Mouse (Mus musculus): Measurements from ENCODE around the gene Nsl1. TPM values are rescaled to one million over a fixed set of nuclear protein-coding genes. Genes with fewer than 3 reads are reported as not detected.
A peak's percentile ranks its signal among the peaks of the same experiment; 100 is the strongest.
"Not testable (repeated sequence)": the region's sequence is repeated elsewhere in the genome, so short reads cannot be mapped to it uniquely, and the experiment has no call there.

Nsl1 gene
- polyA plus RNA-seq, 1 experiment from 2014 or later = 7.3 TPM

- WGBS = under 1% methylated on average over 50 of the region's 50 CpGs
Observed at GRCm38 (mm10) chr1:191026021-191026713, 36.6 kb upstream of the Nsl1 start, which contains the start of gene Flvcr1. Flvcr1 (minus strand) TSS chr1:191026158.

DNA sequence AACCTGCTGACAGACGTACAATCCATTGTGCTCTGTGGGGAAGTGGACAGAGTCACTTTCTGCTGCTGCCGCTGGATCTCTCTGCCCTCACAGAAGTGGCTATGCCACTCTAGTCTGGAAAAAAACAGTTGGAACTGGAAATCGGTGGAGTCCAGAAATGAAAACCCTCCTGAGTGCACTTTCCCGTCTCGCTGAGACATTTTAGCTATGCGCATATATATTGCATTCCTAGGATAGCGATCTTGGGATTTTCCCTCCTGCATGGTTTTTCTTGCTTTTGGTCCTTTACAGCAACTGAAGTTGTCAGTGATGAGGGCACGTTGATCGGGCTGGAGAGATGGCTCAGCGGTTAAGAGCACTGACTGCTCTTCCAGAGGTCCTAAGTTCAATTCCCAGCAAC lies 32.6 kb upstream of the Nsl1 start:
- Histone ChIP-seq H3K36me3 (ENCODE audit: control insufficient read depth, insufficient read depth, low read length) (no peaks in the 10 kb centered on the region), H3K9me3 (replicated peaks; ENCODE audit: control insufficient read depth, low read length) (no peaks in the 10 kb centered on the region), H3K27me3 (replicated peaks; ENCODE audit: control insufficient read depth, insufficient read depth, low read length) (no peaks in the 10 kb centered on the region), H3K9ac (ENCODE audit: low read length) (no peak overlapping the region), H3K4me2 (ENCODE audit: low read length) (no peak overlapping the region), H3K4me1 (ENCODE audit: control insufficient read depth, insufficient read depth, low read length) (peaks cover 8% of the 10 kb centered on the region), H3K4me3 (ENCODE audit: low read depth, low read length) (no peak overlapping the region), H3K27ac (ENCODE audit: low read depth, low read length) (no peak overlapping the region)
- DNase-seq (ENCODE audit: low spot score) (no peak), ATAC-seq (no peak)
- 67% methylated on average over 10 of the region's 10 CpGs for WGBS

More at GRCm38 (mm10) chr1:191026021-191026713, 36.6 kb upstream of the Nsl1 start, which contains the start of gene Flvcr1:
- Histone ChIP-seq H3K4me3 (ENCODE audit: low read depth, low read length) (peak within 1 kb of the TSS; percentile 73), H3K9ac (ENCODE audit: low read length) (peak within 1 kb of the TSS; percentile 84), H3K36me3 (ENCODE audit: control insufficient read depth, insufficient read depth, low read length) (peaks cover 2% of the 10 kb centered on the region; the same call in 1 of the 2 replicates), H3K27me3 (replicated peaks; ENCODE audit: control insufficient read depth, insufficient read depth, low read length) (no peaks in the 10 kb centered on the region), H3K9me3 (replicated peaks; ENCODE audit: control insufficient read depth, low read length) (no peaks in the 10 kb centered on the region), H3K27ac (ENCODE audit: low read depth, low read length) (peak within 1 kb of the TSS; percentile 94), H3K4me1 (ENCODE audit: control insufficient read depth, insufficient read depth, low read length) (peaks cover 13% of the 10 kb centered on the region), H3K4me2 (ENCODE audit: low read length) (peak within 1 kb of the TSS; percentile 98)
- ATAC-seq (peak; percentile 99), DNase-seq (ENCODE audit: low spot score) (peak; percentile 100)

- H3K9ac ChIP-seq (ENCODE audit: low read length); H3K4me2 ChIP-seq (ENCODE audit: low read length); ATAC-seq; H3K27me3 ChIP-seq (replicated peaks; ENCODE audit: control insufficient read depth, insufficient read depth, low read length); H3K4me3 ChIP-seq (ENCODE audit: low read depth, low read length); H3K4me1 ChIP-seq (ENCODE audit: control insufficient read depth, insufficient read depth, low read length); H3K9me3 ChIP-seq (replicated peaks; ENCODE audit: control insufficient read depth, low read length); H3K36me3 ChIP-seq (ENCODE audit: control insufficient read depth, insufficient read depth, low read length); H3K27ac ChIP-seq (ENCODE audit: low read depth, low read length); DNase-seq (ENCODE audit: low spot score): not testable (repeated sequence)
- WGBS = 76% methylated on average over 6 of the region's 6 CpGs
Observed at GRCm38 (mm10) chr1:191030922-191031425, 31.8 kb upstream of the Nsl1 start.

- H3K27ac ChIP-seq (ENCODE audit: low read depth, low read length) = no peak overlapping the region
- peak; percentile 30 for DNase-seq (ENCODE audit: low spot score)
- H3K4me3 ChIP-seq (ENCODE audit: low read depth, low read length) = no peak overlapping the region
- 14% methylated on average over 4 of the region's 4 CpGs for WGBS
- H3K27me3 ChIP-seq (replicated peaks; ENCODE audit: control insufficient read depth, insufficient read depth, low read length) = no peaks in the 10 kb centered on the region
- H3K9me3 ChIP-seq (replicated peaks; ENCODE audit: control insufficient read depth, low read length) = no peaks in the 10 kb centered on the region
- no peaks in the 10 kb centered on the region for H3K36me3 ChIP-seq (ENCODE audit: control insufficient read depth, insufficient read depth, low read length)
- H3K4me2 ChIP-seq (ENCODE audit: low read length) = no peak overlapping the region
- H3K9ac ChIP-seq (ENCODE audit: low read length) = no peak overlapping the region
- H3K4me1 ChIP-seq (ENCODE audit: control insufficient read depth, insufficient read depth, low read length) = no peaks in the 10 kb centered on the region
- no peak for ATAC-seq
Observed at GRCm38 (mm10) chr1:191035649-191036048, 27.2 kb upstream of the Nsl1 start.

DNA sequence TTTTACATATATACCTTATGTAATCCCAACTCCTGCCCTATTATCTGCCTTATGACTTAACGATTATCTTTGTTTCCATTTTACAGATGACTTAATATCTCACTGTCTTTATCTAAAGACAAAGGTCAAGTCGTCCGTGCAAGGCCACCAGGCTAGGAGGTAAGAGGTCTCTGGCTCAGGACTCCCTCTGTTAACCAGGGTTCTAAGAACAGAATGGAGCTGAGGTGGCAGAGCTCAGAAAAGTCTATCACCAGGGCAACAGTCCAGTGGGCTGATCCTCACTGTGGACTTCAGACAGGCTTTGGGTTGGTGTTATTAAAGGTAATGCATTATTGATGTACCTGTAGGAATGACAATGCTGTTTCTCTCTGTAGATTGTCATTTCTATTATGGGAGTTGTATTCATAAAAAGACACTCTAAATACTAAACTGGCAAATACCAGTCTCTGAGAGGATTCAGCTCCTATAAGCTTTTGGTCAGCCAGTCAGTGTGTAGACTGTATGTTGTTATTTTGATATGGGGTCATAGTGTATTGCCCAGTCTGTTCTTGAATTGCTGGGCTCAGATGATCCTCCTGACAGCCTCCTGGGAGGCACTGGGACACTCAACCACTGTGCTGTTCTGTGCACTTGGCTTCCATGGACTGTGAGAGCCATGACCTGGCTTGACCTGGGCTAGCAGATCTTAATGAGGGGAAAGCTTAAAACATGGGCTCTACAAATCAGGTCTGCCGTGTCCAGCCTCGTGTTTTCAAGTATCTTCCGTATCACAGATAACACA lies 26.1 kb upstream of the Nsl1 start, which contains the start of gene Spata45:
Spata45 (plus strand) TSS at position 86 of the 781 bp plus-strand sequence.
- no peak within 1 kb of the TSS for H3K4me2 ChIP-seq (ENCODE audit: low read length)
- ATAC-seq = no peak
- H3K27me3 ChIP-seq (replicated peaks; ENCODE audit: control insufficient read depth, insufficient read depth, low read length) = no peaks in the 10 kb centered on the region
- H3K4me1 ChIP-seq (ENCODE audit: control insufficient read depth, insufficient read depth, low read length) = no peaks in the 10 kb centered on the region
- H3K36me3 ChIP-seq (ENCODE audit: control insufficient read depth, insufficient read depth, low read length) = no peaks in the 10 kb centered on the region
- no peak within 1 kb of the TSS for H3K9ac ChIP-seq (ENCODE audit: low read length)
- DNase-seq (ENCODE audit: low spot score) = no peak
- no peak within 1 kb of the TSS for H3K27ac ChIP-seq (ENCODE audit: low read depth, low read length)
- H3K4me3 ChIP-seq (ENCODE audit: low read depth, low read length) = no peak within 1 kb of the TSS
- 79% methylated on average over 6 of the region's 6 CpGs for WGBS
- no peaks in the 10 kb centered on the region for H3K9me3 ChIP-seq (replicated peaks; ENCODE audit: control insufficient read depth, low read length)

- H3K9me3 ChIP-seq (replicated peaks; ENCODE audit: control insufficient read depth, low read length) = no peaks in the 10 kb centered on the region
- no peak overlapping the region for H3K4me2 ChIP-seq (ENCODE audit: low read length)
- no peak overlapping the region for H3K4me3 ChIP-seq (ENCODE audit: low read depth, low read length)
- no peaks in the 10 kb centered on the region for H3K36me3 ChIP-seq (ENCODE audit: control insufficient read depth, insufficient read depth, low read length)
- WGBS = 96% methylated on average over 4 of the region's 4 CpGs
- no peak overlapping the region for H3K27ac ChIP-seq (ENCODE audit: low read depth, low read length)
- no peak overlapping the region for H3K9ac ChIP-seq (ENCODE audit: low read length)
- DNase-seq (ENCODE audit: low spot score) (no peak), ATAC-seq (no peak)
- H3K4me1 ChIP-seq (ENCODE audit: control insufficient read depth, insufficient read depth, low read length) = no peaks in the 10 kb centered on the region
- no peaks in the 10 kb centered on the region for H3K27me3 ChIP-seq (replicated peaks; ENCODE audit: control insufficient read depth, insufficient read depth, low read length)
Observed at GRCm38 (mm10) chr1:191037999-191038398, 24.8 kb upstream of the Nsl1 start.

DNA sequence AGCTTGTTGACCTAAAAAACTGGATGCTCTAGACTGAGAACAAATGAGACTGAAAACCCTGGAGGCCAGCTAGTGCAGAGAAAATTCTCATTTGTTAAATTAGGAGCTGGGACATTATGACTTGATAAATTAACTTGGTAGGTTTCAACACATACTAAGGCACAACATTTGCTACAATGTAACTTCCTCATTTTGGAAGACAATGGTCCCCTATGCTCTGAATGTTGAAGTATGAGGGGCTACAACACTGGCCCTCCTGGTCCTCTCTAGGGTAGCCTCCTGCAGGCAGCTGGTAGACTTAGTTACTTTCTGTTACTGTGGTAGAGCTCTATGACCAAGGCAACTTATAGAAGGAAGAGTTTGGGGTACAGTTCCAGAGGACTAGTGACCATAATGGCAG lies 21.5 kb upstream of the Nsl1 start:
- no peaks in the 10 kb centered on the region for H3K27me3 ChIP-seq (replicated peaks; ENCODE audit: control insufficient read depth, insufficient read depth, low read length)
- H3K36me3 ChIP-seq (ENCODE audit: control insufficient read depth, insufficient read depth, low read length) = no peaks in the 10 kb centered on the region
- no peak overlapping the region for H3K4me3 ChIP-seq (ENCODE audit: low read depth, low read length)
- H3K4me2 ChIP-seq (ENCODE audit: low read length) = no peak overlapping the region
- no peaks in the 10 kb centered on the region for H3K9me3 ChIP-seq (replicated peaks; ENCODE audit: control insufficient read depth, low read length)
- no peak for ATAC-seq
- no peak overlapping the region for H3K9ac ChIP-seq (ENCODE audit: low read length)
- DNase-seq (ENCODE audit: low spot score) = no peak
- H3K27ac ChIP-seq (ENCODE audit: low read depth, low read length) = no peak overlapping the region
- H3K4me1 ChIP-seq (ENCODE audit: control insufficient read depth, insufficient read depth, low read length) = no peaks in the 10 kb centered on the region

DNA sequence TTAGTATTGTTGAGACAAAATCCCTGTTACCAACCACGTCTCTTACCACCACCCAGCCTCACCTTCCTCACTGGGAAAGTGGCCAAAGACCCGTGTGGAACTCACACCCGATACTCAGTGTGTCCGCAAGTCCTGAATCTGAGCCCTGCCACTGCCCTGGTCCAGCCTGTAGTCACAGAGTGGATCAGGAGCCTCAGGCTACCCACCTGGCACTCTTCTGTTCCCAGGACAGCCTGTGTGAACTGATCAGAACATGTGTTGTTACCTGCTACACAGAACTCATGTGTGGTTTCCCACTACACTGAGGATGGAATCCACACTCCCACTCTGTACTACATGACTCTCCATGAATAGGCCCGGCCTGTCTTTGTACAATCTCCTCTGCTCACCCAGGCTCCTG lies 20.7 kb upstream of the Nsl1 start:
- H3K9me3 ChIP-seq (replicated peaks; ENCODE audit: control insufficient read depth, low read length) = no peaks in the 10 kb centered on the region
- no peak overlapping the region for H3K4me2 ChIP-seq (ENCODE audit: low read length)
- WGBS = 82% methylated on average over 5 of the region's 5 CpGs
- no peak overlapping the region for H3K27ac ChIP-seq (ENCODE audit: low read depth, low read length)
- no peaks in the 10 kb centered on the region for H3K4me1 ChIP-seq (ENCODE audit: control insufficient read depth, insufficient read depth, low read length)
- ATAC-seq (no peak), DNase-seq (ENCODE audit: low spot score) (no peak)
- H3K27me3 ChIP-seq (replicated peaks; ENCODE audit: control insufficient read depth, insufficient read depth, low read length) = no peaks in the 10 kb centered on the region
- H3K4me3 ChIP-seq (ENCODE audit: low read depth, low read length) = no peak overlapping the region
- H3K9ac ChIP-seq (ENCODE audit: low read length) = no peak overlapping the region
- no peaks in the 10 kb centered on the region for H3K36me3 ChIP-seq (ENCODE audit: control insufficient read depth, insufficient read depth, low read length)

GRCm38 (mm10) chr1:191042688-191043087 lies 20.1 kb upstream of the Nsl1 start:
- H3K27me3 ChIP-seq (replicated peaks; ENCODE audit: control insufficient read depth, insufficient read depth, low read length) = no peaks in the 10 kb centered on the region
- no peak overlapping the region for H3K9ac ChIP-seq (ENCODE audit: low read length)
- H3K4me3 ChIP-seq (ENCODE audit: low read depth, low read length) = no peak overlapping the region
- H3K36me3 ChIP-seq (ENCODE audit: control insufficient read depth, insufficient read depth, low read length) = no peaks in the 10 kb centered on the region
- no peaks in the 10 kb centered on the region for H3K9me3 ChIP-seq (replicated peaks; ENCODE audit: control insufficient read depth, low read length)
- no peak for DNase-seq (ENCODE audit: low spot score)
- no peaks in the 10 kb centered on the region for H3K4me1 ChIP-seq (ENCODE audit: control insufficient read depth, insufficient read depth, low read length)
- H3K27ac ChIP-seq (ENCODE audit: low read depth, low read length) = no peak overlapping the region
- no peak overlapping the region for H3K4me2 ChIP-seq (ENCODE audit: low read length)
- ATAC-seq = no peak
- 89% methylated on average over 3 of the region's 3 CpGs for WGBS
